Mouse (Mus musculus): Measurements from ENCODE around the gene Macrod1.

DNA sequence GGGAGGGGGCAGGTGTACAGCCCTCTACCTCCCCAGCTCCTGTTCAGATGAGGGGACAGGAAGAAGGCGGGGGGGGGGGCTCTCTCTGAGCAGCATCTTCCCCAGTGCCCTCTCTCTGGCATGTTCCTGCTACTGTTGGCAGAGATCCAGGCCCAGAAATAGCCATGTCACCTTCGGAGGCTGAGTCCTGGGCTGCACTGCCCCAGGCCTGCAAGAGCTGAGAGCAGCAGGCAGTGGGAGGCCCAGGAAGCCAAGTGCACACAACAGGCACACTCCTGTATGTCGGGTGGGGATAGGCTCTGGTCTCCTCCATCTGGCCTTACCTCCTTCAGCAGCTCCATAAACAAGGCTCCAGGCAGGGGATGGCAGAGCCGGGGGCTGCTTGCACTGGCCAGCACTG, 65.7 kb downstream of the Macrod1 start:
- TF ChIP-seq POLR2A (IDR thresholded peaks at IDR 0.05; ENCODE audit: low read depth, low read length) (no peak), CTCF (IDR thresholded peaks at IDR 0.05; ENCODE audit: extremely low read depth, insufficient read depth, insufficient read length, insufficient replicate concordance) (no peak)

Measured in spleen, adult 2 months (tissue).